Mouse (Mus musculus) CH12.LX (cell line): ENCODE results near the gene Tes3-ps.

Experiments used
- CTCF ChIP-seq, 2 experiments: IDR thresholded peaks in 1 of 2; conservative IDR thresholded peaks in 1 of 2; 2 replicates each; pipeline ENCODE4 v1.5.1; 2011 to 2012; ENCODE audit warnings: low read depth in 2 of 2, low read length in 2 of 2, improper control_type of control experiment in 1 of 2, inconsistent platforms in 1 of 2, mild to moderate bottlenecking in 1 of 2, moderate library complexity in 1 of 2
- EP300 ChIP-seq: IDR thresholded peaks from 2 replicates; pipeline ENCODE4 v1.6.1; 2011; ENCODE audit warnings: low read length, improper control_type of control experiment
- JUND ChIP-seq: conservative IDR thresholded peaks from 2 replicates; pipeline ENCODE4 v1.6.1; 2011; ENCODE audit warnings: low read depth, low read length, improper control_type of control experiment
- NRF1 ChIP-seq: IDR thresholded peaks from 2 replicates; pipeline ENCODE4 v1.6.1; 2014; ENCODE audit warnings: low read depth, mild to moderate bottlenecking, inconsistent platforms, low read length, improper control_type of control experiment, moderate library complexity

DNA sequence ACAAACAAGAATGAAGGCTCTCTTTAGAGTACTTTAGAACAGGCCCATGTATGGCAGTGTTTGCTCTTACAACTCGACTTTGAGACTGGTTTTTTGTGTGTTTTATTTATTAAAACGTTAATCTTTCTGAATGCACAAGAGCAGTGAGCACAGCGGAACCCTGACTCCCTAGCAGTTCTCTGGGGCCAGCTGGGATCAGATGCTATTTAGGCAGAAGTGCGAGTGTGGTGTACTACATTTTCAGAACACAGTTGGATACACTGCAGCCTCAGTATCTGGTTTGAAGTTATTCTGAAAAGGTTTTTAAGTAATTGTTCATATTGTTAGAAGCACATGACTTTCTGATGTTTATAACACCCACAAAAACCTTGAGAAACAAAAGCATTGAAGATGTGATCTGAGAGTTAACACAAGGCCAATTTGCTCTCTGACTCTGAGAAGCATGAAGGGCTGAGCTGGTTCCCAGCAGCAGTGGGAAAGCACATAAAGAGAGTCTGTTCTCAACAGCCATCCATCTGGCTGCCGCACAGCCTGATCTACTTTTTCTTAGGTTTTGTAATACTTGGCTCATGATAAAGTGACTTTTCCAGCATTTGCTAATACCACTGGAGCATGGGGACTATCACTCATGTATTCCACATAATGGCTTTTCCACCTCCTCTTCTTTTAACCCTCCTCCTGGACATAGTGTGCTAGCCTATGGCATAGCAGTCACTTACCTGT is 32.3 kb upstream of the Tes3-ps start:
- TF ChIP-seq CTCF (conservative IDR thresholded peaks at IDR 0.05 in 1 of 2, IDR thresholded peaks at IDR 0.05 in 1 of 2; ENCODE audit: low read depth in 2 of 2, low read length in 2 of 2): no peak
- no peak for TF ChIP-seq JUND
- no peak for TF ChIP-seq EP300
- no peak for TF ChIP-seq NRF1
